Mouse (Mus musculus) forebrain, embryonic 12.5 days (tissue): ENCODE measurements at regions not wholly inside any gene's neighbourhood (a gene's known extent, or its start where the extent isn't known, plus 50 kb on each side); places are given as distances from the start of the nearest gene placed in this dataset.
A peak's percentile ranks its signal among the peaks of the same experiment; 100 is the strongest.

Source experiments
- ATAC-seq: fragments of 200-750 bp; cut with Nextera tagmentation; 2 replicates; pipeline ENCODE4 v1.8.0; 2017; ENCODE audit warnings: moderate TSS enrichment; ENCODE audit not compliant: low FRiP score
- H3K27ac ChIP-seq: fragments of 300-500 bp; sonication (generic); 2 replicates; pipeline ENCODE4 v1.5.1; 2016; ENCODE audit warnings: mild to moderate bottlenecking
- H3K27me3 ChIP-seq: fragments of 300-500 bp; sonication (generic); 2 replicates; pipeline ENCODE4 v1.6.1; 2016; ENCODE audit warnings: mild to moderate bottlenecking
- H3K36me3 ChIP-seq: fragments of 300-500 bp; sonication (generic); replicated peaks from 2 replicates; pipeline ENCODE4 v1.6.1; 2016; ENCODE audit warnings: mild to moderate bottlenecking
- H3K4me1 ChIP-seq: fragments of 300-500 bp; sonication (generic); 2 replicates; pipeline ENCODE4 v1.6.1; 2016
- H3K4me2 ChIP-seq: fragments of 300-500 bp; sonication (generic); 2 replicates; pipeline ENCODE4 v1.6.1; 2016; ENCODE audit warnings: mild to moderate bottlenecking, moderate library complexity
- H3K4me3 ChIP-seq: fragments of 300-500 bp; sonication (generic); replicated peaks from 2 replicates; pipeline ENCODE4 v1.5.1; 2016; ENCODE audit warnings: mild to moderate bottlenecking
- H3K9ac ChIP-seq: fragments of 300-500 bp; sonication (generic); 2 replicates; pipeline ENCODE4 v1.6.1; 2016; ENCODE audit warnings: mild to moderate bottlenecking
- H3K9me3 ChIP-seq: fragments of 300-500 bp; sonication (generic); 2 replicates; pipeline ENCODE4 v1.6.1; 2016
- WGBS: fragments of 180-500 bp; shearing (Covaris S2); methylation state at CpG from one replicate; pipeline ENCODE4 v1.1.7; 2016; 5-methylcytosine and 5-hydroxymethylcytosine counted together

DNA sequence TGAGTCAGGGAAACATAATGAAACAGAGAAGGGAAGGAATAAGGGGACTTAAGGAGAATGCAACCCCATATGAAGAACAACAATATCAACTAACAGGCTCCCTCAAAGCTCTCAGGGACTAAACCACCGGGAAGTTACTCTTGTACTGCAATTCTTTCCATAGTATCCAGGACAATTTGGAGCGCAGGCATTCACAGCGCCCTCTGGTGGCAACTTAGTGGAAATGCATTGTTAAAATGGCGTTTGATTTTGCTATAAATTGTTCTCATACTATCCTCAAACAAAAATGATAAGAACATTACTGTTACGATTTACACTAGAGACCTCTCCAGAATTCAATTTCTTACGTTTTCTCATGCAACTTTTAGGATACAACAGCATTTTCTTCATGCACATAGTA lies 1126.1 kb downstream of the Pcdh9 start:
- ATAC-seq = no peak
- no peaks in the 10 kb centered on the region for H3K9me3 ChIP-seq
- no peak overlapping the region for H3K9ac ChIP-seq
- no peaks in the 10 kb centered on the region for H3K4me1 ChIP-seq
- H3K4me3 ChIP-seq = no peak overlapping the region
- no peak overlapping the region for H3K27ac ChIP-seq
- H3K27me3 ChIP-seq = no peaks in the 10 kb centered on the region
- H3K36me3 ChIP-seq = no peaks in the 10 kb centered on the region
- WGBS = 25% methylated on average over 6 of the region's 6 CpGs
- H3K4me2 ChIP-seq = no peak overlapping the region

DNA sequence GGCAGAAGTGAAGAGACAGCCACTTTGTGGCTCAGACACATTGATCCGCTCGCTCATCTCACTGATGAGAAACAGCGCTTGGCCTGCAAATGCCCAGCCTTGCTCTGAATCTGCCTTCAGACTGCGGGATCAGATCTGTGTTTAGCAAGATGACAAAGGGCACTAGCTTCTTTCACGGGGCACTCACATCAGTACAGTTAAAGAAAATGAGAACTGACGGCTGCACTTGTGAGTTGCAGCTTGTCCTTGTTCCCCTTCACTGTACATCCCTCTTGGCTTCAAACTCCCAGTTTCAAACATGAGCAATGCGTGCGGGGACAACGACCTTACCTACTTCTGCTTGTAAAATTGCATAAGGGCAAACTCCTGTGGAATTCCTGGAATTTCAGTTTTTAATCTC lies 1135.8 kb downstream of the Pcdh9 start:
- H3K4me2 ChIP-seq = no peak overlapping the region
- H3K9ac ChIP-seq = no peak overlapping the region
- no peak for ATAC-seq
- WGBS = 80% methylated on average over 9 of the region's 9 CpGs
- H3K4me3 ChIP-seq = no peak overlapping the region
- no peaks in the 10 kb centered on the region; the same call in 1 of the 2 replicates for H3K4me1 ChIP-seq
- no peak overlapping the region for H3K27ac ChIP-seq
- no peaks in the 10 kb centered on the region for H3K36me3 ChIP-seq
- H3K9me3 ChIP-seq = no peaks in the 10 kb centered on the region
- no peaks in the 10 kb centered on the region for H3K27me3 ChIP-seq

DNA sequence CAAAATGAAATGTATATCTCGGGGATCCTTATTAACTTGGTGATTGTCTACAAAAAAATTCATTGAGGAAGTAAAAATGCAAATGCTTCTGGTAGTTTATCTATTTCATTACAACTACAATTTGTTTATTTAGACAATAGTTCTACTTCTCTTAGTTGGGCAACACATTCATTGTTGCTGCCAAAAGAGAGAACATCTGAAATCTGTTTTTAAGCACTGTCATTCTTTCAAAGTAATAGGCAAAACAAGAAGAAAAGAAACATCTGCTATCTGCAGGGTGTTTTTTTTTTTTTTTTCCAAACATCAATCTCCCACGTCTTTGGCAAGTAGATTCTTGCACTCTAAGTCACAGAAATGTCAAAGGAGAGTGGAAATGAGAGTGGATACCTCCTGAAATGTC lies 1172.8 kb downstream of the Pcdh9 start:
- H3K27me3 ChIP-seq = no peaks in the 10 kb centered on the region
- no peak for ATAC-seq
- no peaks in the 10 kb centered on the region for H3K4me1 ChIP-seq
- no peak overlapping the region for H3K4me2 ChIP-seq
- 67% methylated on average over 2 of the region's 2 CpGs for WGBS
- no peak overlapping the region for H3K27ac ChIP-seq
- H3K4me3 ChIP-seq = no peak overlapping the region
- H3K9me3 ChIP-seq = no peaks in the 10 kb centered on the region
- no peak overlapping the region for H3K9ac ChIP-seq
- H3K36me3 ChIP-seq = no peaks in the 10 kb centered on the region

DNA sequence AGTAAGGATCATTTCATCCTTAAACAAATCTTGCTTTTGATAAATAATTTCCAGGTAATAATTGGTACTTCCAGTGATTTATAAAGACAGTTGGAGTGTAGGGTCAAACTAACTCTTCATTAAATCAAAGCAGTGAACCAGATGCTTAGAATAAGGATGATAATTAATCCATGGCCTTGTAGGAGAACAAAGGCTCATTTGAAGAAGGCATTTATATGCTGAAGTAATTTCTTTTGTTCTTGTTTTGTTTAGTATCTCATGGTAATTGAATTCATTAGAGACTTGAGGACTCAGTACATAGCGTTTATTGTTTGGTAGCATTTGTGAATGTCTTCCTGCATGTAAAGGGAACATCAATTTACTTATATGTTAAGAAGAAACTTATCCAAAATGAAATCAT lies 1202.3 kb downstream of the Pcdh9 start:
- Histone ChIP-seq H3K4me2 (no peak overlapping the region), H3K4me1 (no peaks in the 10 kb centered on the region), H3K36me3 (no peaks in the 10 kb centered on the region), H3K4me3 (no peak overlapping the region), H3K27ac (no peak overlapping the region), H3K9ac (no peak overlapping the region), H3K9me3 (no peaks in the 10 kb centered on the region), H3K27me3 (no peaks in the 10 kb centered on the region)
- ATAC-seq = no peak
- WGBS = 37% methylated on average over 1 of the region's 1 CpGs

DNA sequence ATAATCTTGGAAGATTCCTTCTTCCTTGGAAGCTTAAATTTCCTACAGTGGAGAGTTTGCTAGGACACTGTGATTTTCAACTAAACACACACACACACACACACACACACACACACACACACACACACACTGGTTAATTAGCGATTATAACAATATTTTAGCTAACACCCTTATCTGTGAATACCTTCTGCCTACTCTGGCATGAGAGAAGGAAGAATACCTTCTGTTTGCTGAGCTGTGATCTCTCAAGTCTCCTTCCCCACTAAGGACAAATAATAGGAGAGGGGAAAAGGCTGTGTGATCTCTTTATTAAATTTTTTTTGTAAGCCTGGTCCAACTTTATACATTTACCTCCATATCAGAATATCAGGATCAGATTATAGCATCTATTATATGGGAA lies 1203.4 kb downstream of the Pcdh9 start:
- 0 out of 2 replicates have a peak, but pooled peaks cover 1% of the 10 kb centered on the region for H3K27me3 ChIP-seq
- no peak overlapping the region for H3K9ac ChIP-seq
- 55% methylated on average over 1 of the region's 1 CpGs for WGBS
- H3K4me1 ChIP-seq = no peaks in the 10 kb centered on the region
- H3K4me3 ChIP-seq = no peak overlapping the region
- no peak for ATAC-seq
- no peak overlapping the region for H3K27ac ChIP-seq
- no peaks in the 10 kb centered on the region for H3K36me3 ChIP-seq
- no peak overlapping the region for H3K4me2 ChIP-seq
- H3K9me3 ChIP-seq = no peaks in the 10 kb centered on the region

DNA sequence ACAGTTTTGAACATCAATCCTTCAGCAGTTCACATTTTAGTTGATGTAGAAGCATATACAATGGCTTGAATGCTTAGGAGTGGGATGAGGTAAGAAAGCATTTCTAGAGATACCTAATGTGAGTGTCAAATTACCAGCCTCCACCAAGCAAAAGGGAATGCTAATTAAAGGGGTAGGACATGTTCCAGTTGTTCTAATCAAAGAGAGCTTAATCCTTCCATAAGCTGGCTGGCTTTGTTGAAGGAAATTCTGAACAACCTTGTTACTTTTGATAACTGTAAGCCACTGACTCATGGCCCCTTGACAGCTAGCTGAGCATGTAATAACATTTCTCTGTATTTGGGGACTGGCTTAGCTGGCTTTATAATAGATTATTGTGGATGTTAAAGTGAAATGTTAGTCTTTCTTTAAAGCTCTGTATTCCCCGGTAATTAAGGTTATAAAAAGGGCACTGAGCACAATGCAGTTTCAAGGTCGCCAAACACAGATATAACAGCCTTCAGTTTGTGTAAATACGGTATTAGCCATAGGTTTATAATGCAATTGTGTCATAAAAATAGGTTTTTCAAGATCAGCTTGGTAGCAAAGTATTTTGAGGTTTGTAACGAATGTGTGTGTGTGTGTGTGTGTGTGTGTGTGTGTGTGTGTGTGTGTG lies 1211.5 kb downstream of the Pcdh9 start:
- peak; percentile 70; the same call in 1 of the 2 replicates for ATAC-seq
- Histone ChIP-seq H3K27me3 (0 out of 2 replicates have a peak, but pooled peaks cover 9% of the 10 kb centered on the region), H3K4me3 (no peak overlapping the region), H3K4me1 (peaks cover 10% of the 10 kb centered on the region; the same call in 1 of the 2 replicates), H3K36me3 (no peaks in the 10 kb centered on the region), H3K27ac (no peak overlapping the region), H3K9ac (no peak overlapping the region), H3K9me3 (no peaks in the 10 kb centered on the region), H3K4me2 (no peak overlapping the region)
- 17% methylated on average over 4 of the region's 4 CpGs for WGBS

DNA sequence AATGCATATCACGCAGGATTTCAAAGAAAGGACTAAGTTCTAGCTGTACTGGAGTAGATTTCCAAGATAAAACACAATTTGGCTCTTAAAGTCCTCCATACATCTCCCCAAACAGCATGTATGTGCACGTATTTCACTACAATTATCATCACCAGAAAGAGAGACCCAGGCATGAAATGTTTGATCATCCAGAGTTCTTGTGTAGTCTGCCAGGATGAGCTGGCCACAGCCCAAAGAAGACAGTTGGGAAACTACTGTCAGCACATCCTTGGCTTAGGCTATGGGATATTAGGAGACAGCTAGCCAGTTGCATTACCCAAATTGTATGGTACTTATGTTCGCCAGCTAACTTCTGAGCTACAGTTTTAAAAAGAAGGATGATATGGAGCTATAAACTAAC lies 1216.3 kb downstream of the Pcdh9 start:
- ATAC-seq = no peak
- no peaks in the 10 kb centered on the region for H3K27me3 ChIP-seq
- 91% methylated on average over 3 of the region's 3 CpGs for WGBS

More for the DNA sequence above, 1216.3 kb downstream of the Pcdh9 start:
- Histone ChIP-seq H3K9ac (no peak overlapping the region), H3K36me3 (no peaks in the 10 kb centered on the region), H3K4me1 (peaks cover 8% of the 10 kb centered on the region; the same call in 1 of the 2 replicates), H3K4me2 (no peak overlapping the region), H3K27ac (no peak overlapping the region), H3K9me3 (no peaks in the 10 kb centered on the region), H3K4me3 (no peak overlapping the region)
